Mouse (Mus musculus) cerebellum, adult 9-10 months (tissue): ENCODE results near the gene Fam126b.
"Not testable (repeated sequence)": the region's sequence is repeated elsewhere in the genome, so short reads cannot be mapped to it uniquely, and the experiment has no call there.

ENCODE experiments used
- DNase-seq: peaks from one replicate; pipeline ENCODE4 v3.0.0; 2022

Fam126b gene

GRCm38 (mm10) chr1:58568456-58569130 is 17.5 kb downstream of the Fam126b start:
- no peak for DNase-seq

- no peak for DNase-seq
Measured at GRCm38 (mm10) chr1:58566621-58567020, 19.5 kb downstream of the Fam126b start.

- no peak for DNase-seq
Measured at GRCm38 (mm10) chr1:58564981-58565380, 21.1 kb downstream of the Fam126b start.

GRCm38 (mm10) chr1:58562455-58562854 is 23.7 kb downstream of the Fam126b start:
- DNase-seq = peak; percentile 65

- DNase-seq = not testable (repeated sequence)
Measured at GRCm38 (mm10) chr1:58560370-58560769, 25.8 kb downstream of the Fam126b start.

GRCm38 (mm10) chr1:58541386-58541785 is 44.7 kb downstream of the Fam126b start:
- no peak for DNase-seq

- no peak for DNase-seq
Measured at GRCm38 (mm10) chr1:58507249-58507648, 78.9 kb downstream of the Fam126b start.

GRCm38 (mm10) chr1:58504577-58505254 is 81.4 kb downstream of the Fam126b start, which contains the start of gene Orc2:
TSS of gene Orc2 (minus strand) at chr1:58505109.
- peak; percentile 90 for DNase-seq

GRCm38 (mm10) chr1:58503793-58504370 is 82.2 kb downstream of the Fam126b start:
- peak; percentile 15 for DNase-seq

- DNase-seq = no peak
Measured at GRCm38 (mm10) chr1:58503134-58503533, 83.0 kb downstream of the Fam126b start.

GRCm38 (mm10) chr1:58498758-58499157 is 87.4 kb downstream of the Fam126b start:
- DNase-seq = no peak

- DNase-seq = no peak
Measured at GRCm38 (mm10) chr1:58497678-58498077, 88.4 kb downstream of the Fam126b start.

GRCm38 (mm10) chr1:58495603-58496002 is 90.5 kb downstream of the Fam126b start:
- DNase-seq = no peak

GRCm38 (mm10) chr1:58482647-58483046 is 103.5 kb downstream of the Fam126b start:
- no peak for DNase-seq

- DNase-seq = no peak
Measured at GRCm38 (mm10) chr1:58475662-58476061, 110.5 kb downstream of the Fam126b start.
